Mouse (Mus musculus) embryo, embryonic 9.5 days (tissue): Measurements from ENCODE around the gene Loxl3.
A peak's percentile ranks its signal among the peaks of the same experiment; 100 is the strongest.

Source experiments
- DNase-seq: peaks from one replicate; pipeline ENCODE4 v3.0.0-alpha.2; 2017; ENCODE audit errors: extremely low spot score

Gene Loxl3

DNA sequence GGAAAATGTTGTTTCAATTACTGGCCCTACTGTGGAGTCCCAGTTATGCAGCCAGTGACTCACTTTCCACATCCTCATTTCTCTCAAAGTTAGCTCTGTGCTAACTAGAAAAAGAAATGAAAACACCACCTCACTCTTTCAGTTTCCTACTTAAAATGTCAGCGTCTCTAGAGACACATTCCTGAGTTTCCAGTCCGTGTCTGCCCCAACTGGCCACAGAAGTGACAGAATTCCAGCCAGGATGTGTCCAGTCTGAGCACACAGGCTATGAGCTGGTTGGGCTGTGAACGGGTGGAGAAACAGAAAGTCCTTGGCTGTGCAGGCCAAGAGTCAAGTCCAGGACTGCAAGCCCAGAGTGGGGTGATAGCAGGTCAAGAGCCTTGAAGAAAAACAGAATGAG lies 16.8 kb upstream of the Loxl3 start:
- no peak for DNase-seq

DNA sequence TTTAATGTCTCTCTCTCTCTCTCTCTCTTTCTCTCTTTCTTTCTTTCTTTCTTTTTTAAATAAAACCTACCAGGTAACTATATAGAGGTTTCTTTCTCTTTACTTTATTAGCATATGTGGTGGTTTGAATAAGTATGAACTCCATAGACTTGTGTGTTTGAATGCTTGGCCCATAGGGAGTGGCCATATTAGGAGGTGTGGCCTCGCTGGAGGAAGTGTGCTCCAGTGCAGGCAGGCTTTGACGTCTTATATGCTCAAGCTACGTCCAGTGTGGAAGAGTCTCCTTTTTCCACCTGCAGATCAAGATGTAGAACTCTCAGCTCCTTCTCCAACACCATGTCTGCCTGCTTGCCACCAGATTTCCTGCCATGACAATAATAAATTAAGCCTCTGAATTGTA lies 14.9 kb upstream of the Loxl3 start:
- DNase-seq, result no peak

DNA sequence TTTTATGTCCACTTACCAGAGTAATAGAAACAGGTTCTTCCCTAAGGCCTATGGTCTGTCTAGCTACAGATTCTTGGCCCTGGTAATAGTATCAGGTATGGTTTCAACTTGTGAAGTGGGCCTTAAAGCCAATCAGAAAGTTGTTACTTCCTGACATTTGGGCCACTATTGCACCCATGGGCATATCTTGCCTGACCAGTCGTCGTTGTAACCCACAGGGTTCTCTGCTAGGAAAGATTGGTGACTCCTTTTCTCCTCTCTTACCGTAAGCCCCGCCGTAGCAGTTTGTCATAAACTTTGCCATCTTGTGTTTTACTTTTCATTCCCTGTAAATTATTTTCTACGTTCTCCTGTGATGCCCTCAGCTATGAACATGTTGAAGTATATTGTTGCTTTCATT lies 13.9 kb upstream of the Loxl3 start:
- DNase-seq, result no peak

DNA sequence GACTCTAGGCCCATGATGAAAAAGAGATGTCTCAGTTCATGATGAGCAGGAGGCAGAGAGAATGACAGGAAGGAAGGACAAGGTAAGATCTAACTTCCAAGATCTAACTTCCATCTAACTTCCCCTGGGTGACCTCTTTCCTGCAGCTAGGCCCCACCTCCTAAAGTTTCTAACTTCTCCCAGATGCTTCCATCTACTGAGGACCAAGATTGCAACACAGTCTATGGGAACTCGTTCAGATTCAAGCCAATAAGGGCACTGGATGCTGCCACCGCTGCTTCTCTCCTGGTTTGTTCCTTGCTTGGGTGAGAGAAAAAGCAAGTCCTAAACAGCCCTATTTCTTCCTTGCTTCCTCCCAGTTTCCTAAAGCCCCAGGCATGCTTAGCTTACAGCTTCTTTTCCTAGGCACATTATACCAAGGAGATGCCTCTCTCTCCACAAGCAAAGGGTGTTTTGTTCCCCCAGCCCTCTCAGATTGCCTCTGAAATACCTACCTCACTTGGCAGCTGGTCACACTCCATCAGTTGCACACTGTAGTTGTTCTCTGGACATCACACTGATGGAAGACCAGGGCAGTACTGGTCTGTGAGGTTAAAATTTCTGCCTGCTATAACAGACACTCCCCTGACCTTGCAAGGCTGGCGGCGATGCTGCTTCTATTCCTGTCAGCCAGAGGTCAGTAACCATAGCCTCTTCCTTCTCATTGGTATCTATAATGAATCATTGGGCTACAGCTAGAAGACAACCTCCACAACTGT lies 13.0 kb upstream of the Loxl3 start:
- no peak for DNase-seq

- no peak for DNase-seq
Observed at GRCm38 (mm10) chr6:83023008-83023407, 11.0 kb upstream of the Loxl3 start.

GRCm38 (mm10) chr6:83023786-83024185 lies 10.2 kb upstream of the Loxl3 start:
- DNase-seq, result no peak

- DNase-seq, result no peak
Observed at GRCm38 (mm10) chr6:83024421-83024820, 9.6 kb upstream of the Loxl3 start.

DNA sequence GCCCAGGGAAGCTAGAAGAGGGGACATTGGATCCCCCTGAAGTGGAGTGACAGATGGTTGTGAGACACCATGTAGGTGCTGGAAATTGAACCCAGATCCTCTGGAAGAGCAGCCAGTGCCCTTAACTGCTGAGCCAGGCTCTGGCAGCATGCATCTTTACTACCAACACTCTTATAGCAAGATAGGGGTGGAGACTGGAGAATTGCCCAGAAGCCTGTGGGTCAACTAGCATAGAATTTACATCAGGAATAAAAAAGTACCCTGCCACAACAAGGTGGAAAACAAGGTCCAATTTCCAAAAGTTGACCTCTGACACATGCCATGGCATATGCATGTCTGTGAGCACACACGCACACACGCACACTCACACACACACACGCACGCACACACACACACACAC lies 8.8 kb upstream of the Loxl3 start:
- no peak for DNase-seq

DNA sequence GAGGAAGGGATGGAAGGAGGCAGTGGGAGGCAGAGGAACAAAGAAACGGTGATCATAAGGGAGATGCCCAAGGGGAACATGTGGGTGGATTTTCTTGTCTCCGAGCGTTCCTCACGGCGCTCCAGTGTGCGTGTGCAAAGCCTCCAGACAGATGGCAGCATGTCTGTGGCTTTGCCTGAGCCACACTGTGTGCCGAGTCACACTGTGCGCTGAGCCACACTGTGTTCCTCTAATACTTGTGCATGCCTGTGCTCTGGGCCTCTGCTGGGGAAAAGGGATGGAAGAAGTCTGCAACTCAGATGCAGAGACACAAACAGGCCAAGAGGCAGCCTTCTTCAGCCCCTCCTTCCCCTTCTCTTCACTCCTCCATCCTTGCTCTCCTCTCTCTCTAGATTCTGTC lies 6.7 kb upstream of the Loxl3 start:
- no peak for DNase-seq

- DNase-seq, result no peak
Observed at GRCm38 (mm10) chr6:83027706-83028105, 6.3 kb upstream of the Loxl3 start.

DNA sequence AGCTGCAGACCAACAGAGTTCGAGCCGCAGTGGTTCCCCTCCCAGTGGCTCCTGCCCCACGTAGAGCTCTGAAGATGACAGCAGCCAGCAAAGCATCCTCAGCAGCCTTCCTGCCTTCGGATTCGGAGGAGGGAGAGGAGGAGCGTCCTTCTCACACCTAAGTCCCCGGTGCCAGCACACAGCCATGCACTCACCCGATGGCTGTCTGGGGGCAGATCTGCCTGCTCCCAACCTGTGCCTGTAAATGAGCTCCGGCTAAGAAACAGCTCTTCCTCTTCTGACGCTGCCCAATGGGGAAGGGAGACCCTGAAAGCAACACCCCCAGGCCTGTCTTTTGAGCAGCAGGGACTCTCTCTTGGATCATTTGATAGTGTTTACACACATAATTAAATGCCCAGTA lies 4.2 kb upstream of the Loxl3 start:
- DNase-seq, result no peak

GRCm38 (mm10) chr6:83031111-83031510 lies 2.9 kb upstream of the Loxl3 start:
- DNase-seq, result no peak

- no peak for DNase-seq
Observed at GRCm38 (mm10) chr6:83031921-83032590, 1.9 kb upstream of the Loxl3 start.

GRCm38 (mm10) chr6:83032769-83033191 lies 1.2 kb upstream of the Loxl3 start:
- peak; percentile 66 for DNase-seq

DNA sequence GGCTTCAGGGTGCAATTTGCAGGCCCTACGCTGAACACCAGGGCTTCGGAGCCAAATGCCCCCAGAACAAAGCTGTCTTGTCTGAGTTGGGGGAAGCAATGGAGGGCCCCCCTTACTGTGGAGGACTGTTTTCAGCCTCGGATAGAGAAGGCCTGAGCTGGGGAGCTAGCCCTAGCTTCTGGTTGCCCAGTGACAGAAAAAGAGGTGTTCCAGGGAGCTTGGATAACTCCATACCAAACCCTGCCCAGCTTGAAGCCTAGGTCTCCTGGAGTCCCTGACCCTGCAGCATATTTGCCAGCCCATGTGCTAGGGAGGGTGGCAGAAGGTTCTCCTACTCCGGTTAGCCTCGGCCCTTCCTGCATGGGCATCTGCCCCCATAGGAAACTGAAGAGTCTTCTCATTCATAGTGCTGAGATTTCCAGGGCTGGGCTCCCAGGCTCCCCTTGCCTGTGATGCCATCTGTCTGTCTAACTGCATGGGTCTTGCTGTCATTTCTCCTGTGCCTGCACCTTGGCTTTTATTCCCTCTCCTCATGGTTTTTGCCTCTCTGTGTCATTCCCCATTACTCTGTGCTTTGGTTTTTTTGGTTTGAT lies 586 bp downstream of the Loxl3 start:
- no peak for DNase-seq

DNA sequence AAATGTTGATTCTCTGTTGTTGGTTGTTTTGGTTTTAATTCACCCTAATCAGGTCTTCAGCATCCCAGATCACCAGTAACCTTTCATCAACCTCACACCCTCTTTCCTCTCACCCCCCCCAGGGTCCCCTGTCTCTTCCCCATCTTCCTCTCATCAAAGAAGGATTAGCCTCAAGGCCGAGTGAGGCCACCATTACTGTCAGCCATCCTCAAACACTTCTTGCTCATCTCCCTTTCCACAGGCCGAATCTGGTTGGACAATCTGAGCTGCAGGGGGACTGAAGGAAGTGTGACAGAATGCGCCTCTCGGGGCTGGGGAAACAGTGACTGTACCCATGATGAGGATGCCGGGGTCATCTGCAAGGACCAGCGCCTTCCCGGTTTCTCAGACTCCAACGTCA lies 3.2 kb downstream of the Loxl3 start:
- DNase-seq, result no peak

GRCm38 (mm10) chr6:83038496-83039012 lies 4.6 kb downstream of the Loxl3 start:
- DNase-seq, result peak; percentile 94

- no peak for DNase-seq
Observed at GRCm38 (mm10) chr6:83040601-83041000, 6.6 kb downstream of the Loxl3 start.

- no peak for DNase-seq
Observed at GRCm38 (mm10) chr6:83043561-83043960, 9.6 kb downstream of the Loxl3 start.

DNA sequence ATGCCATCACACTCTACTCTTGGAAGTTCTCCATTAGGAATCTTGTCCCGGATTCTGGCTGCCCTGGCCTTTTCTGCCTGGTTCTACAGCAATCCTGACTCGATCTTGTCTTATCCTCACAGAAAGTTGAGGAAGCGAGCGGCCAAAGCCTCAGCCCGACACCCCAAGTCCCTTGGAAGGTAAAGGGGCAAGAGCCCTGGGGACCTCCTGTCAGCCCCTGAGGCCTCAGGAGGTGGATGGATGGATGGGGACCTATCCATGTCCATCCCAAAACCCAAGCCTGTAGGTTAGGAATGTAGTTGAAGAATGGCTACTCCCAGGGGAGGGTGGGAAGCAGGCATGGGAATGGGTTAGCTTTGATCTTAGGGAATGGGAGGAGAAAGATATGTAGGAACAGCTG lies 10.0 kb downstream of the Loxl3 start:
- DNase-seq, result no peak

GRCm38 (mm10) chr6:83044742-83045141 lies 10.8 kb downstream of the Loxl3 start:
- no peak for DNase-seq

GRCm38 (mm10) chr6:83049367-83049766 lies 15.4 kb downstream of the Loxl3 start:
- no peak for DNase-seq
